Mouse (Mus musculus) heart, postnatal 4 days (tissue): ENCODE results near the gene Ufc1. TPM values are rescaled to one million over a fixed set of nuclear protein-coding genes. Genes with fewer than 3 reads are reported as not detected.
A peak's percentile ranks its signal among the peaks of the same experiment; 100 is the strongest.
"Not testable (repeated sequence)": the region's sequence is repeated elsewhere in the genome, so short reads cannot be mapped to it uniquely, and the experiment has no call there.

Experiments
- DNase-seq: peaks from one replicate; pipeline ENCODE4 v3.0.0; 2021
- total RNA-seq, 2 experiments: library from RNA; stranded (reverse); gene quantifications; 2 replicates each; pipeline ENCODE4 v1.2.3; 2021

Ufc1 gene
- 100 to 1,000 TPM; 102 to 108 TPM for total RNA-seq

- DNase-seq = peak; percentile 83
Observed at GRCm38 (mm10) chr1:171294298-171295062, at the start of gene Ufc1. Gene Ufc1, minus strand, starts transcription at chr1:171295024.

DNA sequence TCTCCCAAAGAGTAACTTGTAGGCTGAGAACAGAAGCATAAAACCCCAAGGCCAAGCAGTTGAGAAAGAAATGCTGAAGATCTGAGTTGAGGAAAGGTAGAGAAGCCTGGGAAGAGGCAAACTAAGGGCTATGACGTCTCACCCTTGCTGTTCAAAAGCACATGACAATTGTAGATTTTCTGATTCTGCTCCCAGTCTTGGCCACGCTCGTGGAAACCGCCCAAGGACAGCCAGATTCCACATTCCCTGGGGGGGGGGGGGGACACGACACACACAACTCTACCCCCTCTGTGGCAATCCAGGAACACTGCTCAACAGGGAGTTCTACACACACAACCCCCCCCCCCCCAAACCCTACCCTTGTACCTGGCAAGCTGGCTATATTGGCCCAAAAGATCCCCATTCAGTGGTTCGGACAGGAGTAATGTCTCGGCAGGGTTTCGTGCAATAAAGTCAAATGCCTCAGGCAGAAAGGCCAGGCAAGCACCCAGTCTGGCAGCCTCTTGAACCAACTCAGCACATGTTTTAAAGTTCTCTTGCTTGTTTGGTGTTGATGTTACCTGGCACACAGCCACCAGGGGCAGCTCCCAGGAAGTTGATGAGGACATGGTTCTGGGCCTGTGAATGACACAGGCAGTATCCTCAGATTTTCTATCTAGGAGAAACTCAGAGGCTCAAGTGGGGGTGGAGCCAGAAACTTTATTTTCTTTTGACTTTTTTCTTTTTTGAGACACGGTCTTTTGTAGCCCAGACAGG, 49.3 kb upstream of the Ufc1 start:
- peak; percentile 40 for DNase-seq

DNA sequence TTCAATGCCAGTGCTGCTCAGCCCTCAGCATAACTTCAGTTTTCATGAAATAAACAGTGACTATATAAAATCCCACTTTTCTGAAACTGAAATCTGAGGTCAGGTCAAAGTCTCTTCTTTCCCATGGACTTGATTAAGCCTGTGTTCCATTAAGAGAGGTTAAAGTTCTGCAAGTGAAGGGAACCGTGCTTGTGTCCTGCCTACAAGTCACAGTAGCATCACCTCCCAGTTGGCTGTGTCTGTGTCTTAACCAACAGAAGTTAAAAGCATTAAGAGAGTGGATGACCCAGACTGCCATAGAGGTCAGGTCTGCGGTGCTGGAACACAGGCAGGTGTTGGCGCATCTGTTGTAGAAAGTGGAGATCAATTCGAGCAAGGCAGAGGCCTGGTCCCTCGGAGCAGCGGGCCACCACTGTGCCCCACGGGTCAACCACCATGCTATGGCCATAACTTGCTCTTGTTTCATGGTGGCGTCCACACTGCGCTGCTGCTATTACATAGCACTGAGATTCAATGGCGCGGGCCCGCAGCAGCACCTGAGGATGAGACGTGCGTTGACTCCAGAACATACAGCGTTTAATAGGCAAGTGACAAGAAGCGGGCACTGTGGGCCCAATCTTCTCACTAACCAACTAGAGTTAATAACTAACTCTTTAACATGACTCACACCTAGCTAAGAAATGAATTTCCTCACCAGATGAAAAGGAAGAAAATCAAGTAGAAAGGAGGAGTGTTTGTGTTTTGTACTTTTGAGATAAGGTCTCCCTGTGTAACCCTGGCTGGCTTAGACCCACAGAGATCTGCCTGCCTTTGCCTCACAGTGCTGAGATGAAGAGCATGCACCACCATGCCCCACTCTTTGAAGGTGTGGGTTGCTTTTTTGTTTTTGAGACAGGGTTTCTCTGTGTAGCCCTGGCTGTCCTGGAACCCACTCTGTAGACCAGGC, 47.7 kb upstream of the Ufc1 start:
- no peak for DNase-seq

- no peak for DNase-seq
Observed at GRCm38 (mm10) chr1:171330216-171330560, 35.4 kb upstream of the Ufc1 start.

GRCm38 (mm10) chr1:171329433-171330215, 34.8 kb upstream of the Ufc1 start:
- peak; percentile 86 for DNase-seq

DNA sequence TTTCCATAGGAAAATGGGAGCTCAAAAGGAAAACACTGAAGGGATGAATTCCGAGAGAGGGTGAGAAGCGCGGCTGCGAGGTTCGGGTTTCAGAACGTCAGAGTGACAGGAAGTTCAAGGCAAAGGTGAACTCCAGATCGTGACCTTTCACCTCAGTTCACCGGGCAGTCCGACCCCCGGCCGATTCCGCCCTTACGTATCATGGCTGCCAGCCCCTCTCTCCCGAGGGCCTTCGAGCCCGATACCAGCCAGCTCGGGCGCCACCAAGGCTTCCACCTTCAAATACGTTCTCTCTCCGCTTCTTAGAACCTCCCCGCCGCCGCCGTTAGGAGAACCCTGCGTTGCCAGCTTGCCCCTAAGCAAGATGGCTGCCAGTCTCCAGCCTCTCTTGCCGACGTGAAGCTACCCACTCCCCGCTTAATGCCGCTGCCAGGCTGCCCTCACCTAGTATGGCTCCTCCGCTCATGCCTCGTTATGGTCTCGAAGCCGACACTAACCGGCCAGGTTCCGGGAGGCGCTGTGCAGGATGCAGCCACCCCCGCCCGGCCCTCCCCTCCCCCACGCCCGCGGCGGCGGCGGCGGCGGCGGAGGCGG, 34.1 kb upstream of the Ufc1 start, which contains the start of gene Dedd:
TSS of gene Dedd (plus strand) at position 307 of the 594 bp plus-strand sequence.
- DNase-seq = peak; percentile 91

DNA sequence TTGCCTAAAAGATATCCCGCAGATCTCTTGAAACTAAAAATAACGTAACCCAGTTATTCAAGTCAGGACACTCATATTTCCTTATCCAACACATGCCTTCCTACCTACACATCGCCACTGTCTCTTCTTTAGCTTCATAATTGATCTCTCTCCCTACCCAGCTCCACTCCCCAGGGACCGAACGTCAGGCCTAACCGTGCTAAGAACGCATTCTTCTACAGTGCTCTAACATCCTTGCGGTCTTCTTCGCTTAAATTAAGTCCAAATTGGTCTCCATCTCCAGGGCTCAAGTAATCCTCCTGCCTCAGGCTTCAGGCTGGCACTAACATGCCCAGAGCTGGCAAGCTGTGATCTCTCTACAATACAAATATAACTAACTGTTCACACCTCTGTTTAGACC, 33.4 kb upstream of the Ufc1 start:
- no peak for DNase-seq

GRCm38 (mm10) chr1:171326588-171326987, 31.8 kb upstream of the Ufc1 start:
- DNase-seq = not testable (repeated sequence)

GRCm38 (mm10) chr1:171325571-171325970, 30.7 kb upstream of the Ufc1 start:
- no peak for DNase-seq

DNA sequence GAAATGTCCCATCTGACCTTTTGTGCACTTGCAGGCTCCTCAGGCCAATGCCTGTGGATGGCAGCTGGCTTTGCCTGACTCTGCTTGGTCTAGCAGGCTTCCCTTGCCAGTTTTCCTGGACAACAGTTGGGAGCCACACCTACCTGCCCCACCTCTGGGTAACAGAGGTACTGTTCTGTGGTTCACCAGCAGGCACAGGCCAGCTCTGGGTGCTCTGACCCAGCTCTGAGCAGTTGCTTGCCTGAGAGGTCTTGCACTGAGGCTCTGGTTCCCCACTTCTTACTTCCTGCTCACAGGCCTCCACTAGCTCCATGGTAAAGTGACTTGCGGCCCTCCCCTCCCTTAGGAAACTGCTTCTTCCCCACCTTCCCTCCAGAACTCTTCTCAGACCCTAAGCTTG, 27.2 kb upstream of the Ufc1 start:
- DNase-seq = no peak

GRCm38 (mm10) chr1:171321415-171321814, 26.6 kb upstream of the Ufc1 start:
- DNase-seq = peak; percentile 35

GRCm38 (mm10) chr1:171320151-171320550, 25.3 kb upstream of the Ufc1 start:
- no peak for DNase-seq

DNA sequence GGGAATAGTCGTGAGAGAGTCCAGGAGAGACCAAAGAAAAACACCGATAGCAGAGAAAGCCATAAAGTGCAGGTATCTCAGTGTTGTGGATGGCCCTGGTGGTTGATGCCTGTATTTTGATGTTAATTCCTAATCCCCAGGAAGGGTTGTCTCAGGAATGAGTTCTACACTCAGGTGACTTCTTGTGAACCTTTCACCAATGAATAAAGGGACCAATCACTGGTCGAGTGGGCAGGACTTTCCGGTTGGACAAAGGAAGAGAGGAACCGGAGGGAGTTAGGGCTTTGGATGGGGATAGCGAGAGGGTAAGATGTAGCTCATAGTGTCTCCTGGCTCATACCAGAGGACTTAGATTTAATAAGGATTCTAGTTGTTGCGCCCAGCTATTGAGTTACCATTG, 24.9 kb upstream of the Ufc1 start:
- DNase-seq = no peak

GRCm38 (mm10) chr1:171309321-171309720, 14.5 kb upstream of the Ufc1 start:
- DNase-seq = no peak

GRCm38 (mm10) chr1:171306157-171306556, 11.3 kb upstream of the Ufc1 start:
- DNase-seq = not testable (repeated sequence)

DNA sequence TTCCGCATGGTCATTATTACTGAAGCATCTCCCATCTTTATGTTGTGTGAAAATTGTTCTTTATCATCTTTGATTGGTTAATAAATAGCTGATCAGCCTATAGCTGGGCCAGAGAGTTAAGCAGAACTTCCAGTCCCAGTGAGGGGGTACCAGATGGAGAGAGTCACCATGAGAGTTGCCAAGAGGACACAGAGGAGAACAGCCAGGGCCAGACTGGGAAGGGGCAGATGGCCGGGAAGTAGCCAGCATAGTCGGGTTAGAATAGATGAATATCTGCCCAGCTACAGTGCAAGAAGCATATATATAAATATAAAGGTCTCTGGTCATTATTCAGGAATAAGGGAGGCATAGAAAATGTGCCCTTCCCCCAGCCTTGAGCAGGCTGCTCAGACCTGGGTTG, 3.4 kb upstream of the Ufc1 start:
- no peak for DNase-seq

- no peak for DNase-seq
Observed at GRCm38 (mm10) chr1:171295063-171295402, 209 bp upstream of the Ufc1 start.

DNA sequence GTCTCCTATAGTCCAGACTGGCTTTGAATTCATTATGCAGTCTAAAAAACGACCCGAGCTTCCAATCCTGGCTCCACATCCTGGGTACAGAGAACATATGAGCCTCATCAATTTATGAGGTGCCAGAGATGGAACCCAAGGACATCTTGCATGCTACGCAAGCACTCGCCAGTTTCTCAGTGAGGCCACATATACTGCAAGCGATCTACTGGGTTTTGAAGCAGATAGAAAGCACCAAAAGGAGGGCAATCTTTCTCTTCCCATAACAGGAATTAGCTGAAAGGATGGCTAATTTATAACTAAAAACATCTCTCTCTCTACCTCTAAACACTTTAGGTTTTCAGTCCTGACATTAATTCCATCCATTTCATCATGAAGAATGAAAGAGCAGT, 922 bp downstream of the Ufc1 start:
- DNase-seq = no peak

DNA sequence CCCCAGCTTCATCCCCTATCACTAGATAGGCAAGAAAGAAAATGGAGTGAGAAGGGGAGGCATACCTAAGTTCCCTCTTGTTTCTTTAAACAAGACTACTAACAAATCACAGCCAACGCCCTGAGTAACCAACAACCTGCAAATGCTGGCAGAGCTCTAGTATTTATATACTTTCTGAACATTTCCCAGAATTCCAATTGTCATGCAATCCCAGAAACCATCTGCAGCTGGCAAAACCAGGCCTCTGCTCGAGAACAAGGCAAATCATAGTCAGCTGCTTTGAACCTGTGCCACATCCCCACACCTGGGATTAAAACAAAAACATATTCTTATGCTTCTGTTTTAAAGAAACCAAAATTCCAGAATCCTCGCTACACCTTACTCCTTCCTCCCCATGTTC, 1.5 kb downstream of the Ufc1 start:
- no peak for DNase-seq

GRCm38 (mm10) chr1:171288328-171288727, 6.5 kb downstream of the Ufc1 start:
- DNase-seq = no peak
